Mouse (Mus musculus) CH12.LX (cell line): ENCODE data around the gene Aldh3b2. TPM values are rescaled to one million over a fixed set of nuclear protein-coding genes. Genes with fewer than 3 reads are reported as not detected.
A peak's percentile ranks its signal among the peaks of the same experiment; 100 is the strongest.

Source experiments
- DNase-seq: peaks from one replicate; pipeline ENCODE4 v3.0.0-alpha.2; 2013; ENCODE audit errors: extremely low read depth
- H3K27ac ChIP-seq: 2 replicates; pipeline ENCODE4 v1.5.1; 2012; ENCODE audit warnings: low read depth, mild to moderate bottlenecking, control low read depth, moderate library complexity; ENCODE audit not compliant: insufficient read depth
- H3K27me3 ChIP-seq: replicated peaks from 2 replicates; pipeline ENCODE3; 2012; ENCODE audit warnings: inconsistent platforms
- H3K36me3 ChIP-seq, 2 experiments: replicated peaks in 1 of 2; 2 replicates each; pipeline versions ENCODE3 to v1.6.1; 2012; ENCODE audit warnings: inconsistent platforms in 1 of 2, low read length in 1 of 2, mild to moderate bottlenecking in 1 of 2, mixed read lengths in 1 of 2, moderate library complexity in 1 of 2; ENCODE audit not compliant: control insufficient read depth in 1 of 2, insufficient read depth in 1 of 2
- H3K4me1 ChIP-seq, 2 experiments: 2 replicates each; pipeline ENCODE4 v1.6.1; 2012; ENCODE audit warnings: inconsistent platforms in 1 of 2, moderate library complexity in 1 of 2; ENCODE audit not compliant: insufficient read depth in 2 of 2, control insufficient read depth in 1 of 2
- H3K4me2 ChIP-seq: 2 replicates; pipeline ENCODE4 v1.6.1; 2012; ENCODE audit warnings: low read depth, mild to moderate bottlenecking, control low read depth; ENCODE audit not compliant: poor library complexity, insufficient read depth, severe bottlenecking
- H3K4me3 ChIP-seq, 3 experiments: fragments of 150-350 bp in 1 of 3; sonication (generic) in 1 of 3; replicated peaks in 1 of 3; 2 replicates each; pipeline versions ENCODE3 to v1.5.1; 2011 to 2012; ENCODE audit warnings: low read depth in 2 of 3, low read length in 2 of 3, mild to moderate bottlenecking in 2 of 3, moderate library complexity in 2 of 3, control low read depth in 1 of 3, improper control_type of control experiment in 1 of 3, inconsistent platforms in 1 of 3, mixed read lengths in 1 of 3; ENCODE audit not compliant: poor library complexity in 1 of 3
- H3K79me2 ChIP-seq: replicated peaks from 2 replicates; pipeline ENCODE4 v1.6.1; 2012; ENCODE audit warnings: mild to moderate bottlenecking, moderate library complexity; ENCODE audit not compliant: control insufficient read depth, poor library complexity, insufficient read depth, severe bottlenecking; ENCODE audit errors: extremely low read depth
- H3K9ac ChIP-seq: 2 replicates; pipeline ENCODE4 v1.6.1; 2012; ENCODE audit warnings: low read depth, mild to moderate bottlenecking, control low read depth, moderate library complexity; ENCODE audit not compliant: insufficient read depth
- H3K9me3 ChIP-seq: replicated peaks from 2 replicates; pipeline ENCODE3; 2012; ENCODE audit warnings: low read length, inconsistent platforms, mixed read lengths
- BHLHE40 ChIP-seq: IDR thresholded peaks from 2 replicates; pipeline ENCODE4 v1.6.1; 2011; ENCODE audit warnings: mild to moderate bottlenecking, low read depth, low read length, improper control_type of control experiment
- CHD1 ChIP-seq: IDR thresholded peaks from 2 replicates; pipeline ENCODE4 v1.6.1; 2012; ENCODE audit warnings: low read depth, low read length, improper control_type of control experiment, inconsistent platforms
- CHD2 ChIP-seq: IDR thresholded peaks from 2 replicates; pipeline ENCODE4 v1.6.1; 2011; ENCODE audit warnings: low read length, improper control_type of control experiment
- CTCF ChIP-seq, 2 experiments: IDR thresholded peaks in 1 of 2; conservative IDR thresholded peaks in 1 of 2; 2 replicates each; pipeline ENCODE4 v1.5.1; 2011 to 2012; ENCODE audit warnings: low read depth in 2 of 2, low read length in 2 of 2, improper control_type of control experiment in 1 of 2, inconsistent platforms in 1 of 2, mild to moderate bottlenecking in 1 of 2, moderate library complexity in 1 of 2
- E2F4 ChIP-seq: IDR thresholded peaks from 2 replicates; pipeline ENCODE4 v1.6.1; 2011; ENCODE audit warnings: low read depth, low read length, improper control_type of control experiment; ENCODE audit not compliant: insufficient replicate concordance
- ELF1 ChIP-seq: IDR thresholded peaks from 2 replicates; pipeline ENCODE4 v1.6.1; 2014; ENCODE audit warnings: low read depth, mild to moderate bottlenecking, inconsistent platforms, low read length, improper control_type of control experiment
- EP300 ChIP-seq: IDR thresholded peaks from 2 replicates; pipeline ENCODE4 v1.6.1; 2011; ENCODE audit warnings: low read length, improper control_type of control experiment
- ETS1 ChIP-seq: conservative IDR thresholded peaks from 2 replicates; pipeline ENCODE4 v1.6.1; 2012; ENCODE audit warnings: low read depth, mild to moderate bottlenecking, inconsistent platforms, low read length, improper control_type of control experiment, moderate library complexity
- GABPA ChIP-seq: IDR thresholded peaks from 2 replicates; pipeline ENCODE4 v1.6.1; 2012; ENCODE audit warnings: low read depth, low read length, improper control_type of control experiment, inconsistent platforms; ENCODE audit not compliant: insufficient replicate concordance
- HCFC1 ChIP-seq: IDR thresholded peaks from 2 replicates; pipeline ENCODE4 v1.6.1; 2012; ENCODE audit warnings: low read depth, mild to moderate bottlenecking, inconsistent platforms, low read length, improper control_type of control experiment
- IRF4 ChIP-seq: IDR thresholded peaks from 2 replicates; pipeline ENCODE4 v1.6.1; 2014; ENCODE audit warnings: low read depth, mild to moderate bottlenecking, inconsistent platforms, low read length, improper control_type of control experiment
- JUN ChIP-seq: IDR thresholded peaks from 2 replicates; pipeline ENCODE4 v1.6.1; 2011; ENCODE audit warnings: low read depth, mild to moderate bottlenecking, low read length, improper control_type of control experiment, moderate library complexity; ENCODE audit not compliant: insufficient read depth
- JUND ChIP-seq: conservative IDR thresholded peaks from 2 replicates; pipeline ENCODE4 v1.6.1; 2011; ENCODE audit warnings: low read depth, low read length, improper control_type of control experiment
- KAT2A ChIP-seq: IDR thresholded peaks from 2 replicates; pipeline ENCODE4 v1.6.1; 2012; ENCODE audit warnings: low read length, improper control_type of control experiment, inconsistent platforms; ENCODE audit not compliant: insufficient replicate concordance
- MAFK ChIP-seq: IDR thresholded peaks from 2 replicates; pipeline ENCODE4 v1.6.1; 2011; ENCODE audit warnings: low read length, improper control_type of control experiment; ENCODE audit not compliant: insufficient replicate concordance
- MAX ChIP-seq: IDR thresholded peaks from 2 replicates; pipeline ENCODE4 v1.6.1; 2011; ENCODE audit warnings: low read length, improper control_type of control experiment
- MAZ ChIP-seq: IDR thresholded peaks from 2 replicates; pipeline ENCODE4 v1.6.1; 2012; ENCODE audit warnings: low read depth, mild to moderate bottlenecking, inconsistent platforms, low read length, improper control_type of control experiment, moderate library complexity
- MEF2A ChIP-seq: IDR thresholded peaks from 2 replicates; pipeline ENCODE4 v1.6.1; 2014; ENCODE audit warnings: low read depth, mild to moderate bottlenecking, inconsistent platforms, low read length, improper control_type of control experiment, borderline replicate concordance
- MXI1 ChIP-seq: IDR thresholded peaks from 2 replicates; pipeline ENCODE4 v1.6.1; 2011; ENCODE audit warnings: mild to moderate bottlenecking, low read depth, low read length, improper control_type of control experiment
- MYC ChIP-seq: IDR thresholded peaks from 2 replicates; pipeline ENCODE4 v1.6.1; 2011; ENCODE audit warnings: low read depth, mild to moderate bottlenecking, improper control_type of control experiment, low read length
- NELFE ChIP-seq: IDR thresholded peaks from 2 replicates; pipeline ENCODE4 v1.6.1; 2011; ENCODE audit warnings: low read depth, low read length, improper control_type of control experiment
- NRF1 ChIP-seq: IDR thresholded peaks from 2 replicates; pipeline ENCODE4 v1.6.1; 2014; ENCODE audit warnings: low read depth, mild to moderate bottlenecking, inconsistent platforms, low read length, improper control_type of control experiment, moderate library complexity
- PAX5 ChIP-seq: IDR thresholded peaks from 2 replicates; pipeline ENCODE4 v1.6.1; 2012; ENCODE audit warnings: low read length, inconsistent platforms, mixed read lengths
- POLR2A ChIP-seq: IDR thresholded peaks from 2 replicates; pipeline ENCODE4 v1.6.1; 2011; ENCODE audit warnings: low read depth, mild to moderate bottlenecking, improper control_type of control experiment, low read length
- POLR2AphosphoS2 ChIP-seq: IDR thresholded peaks from 2 replicates; pipeline ENCODE4 v1.6.1; 2011; ENCODE audit warnings: low read depth, low read length, improper control_type of control experiment
- RAD21 ChIP-seq: IDR thresholded peaks from 2 replicates; pipeline ENCODE4 v1.6.1; 2011; ENCODE audit warnings: low read depth, mild to moderate bottlenecking, low read length, improper control_type of control experiment, moderate library complexity
- RCOR1 ChIP-seq: conservative IDR thresholded peaks from 2 replicates; pipeline ENCODE4 v1.6.1; 2012; ENCODE audit warnings: low read depth, mild to moderate bottlenecking, inconsistent platforms, low read length, improper control_type of control experiment
- SIN3A ChIP-seq: IDR thresholded peaks from 2 replicates; pipeline ENCODE4 v1.6.1; 2012; ENCODE audit warnings: low read length, improper control_type of control experiment, inconsistent platforms
- SMC3 ChIP-seq: IDR thresholded peaks from 2 replicates; pipeline ENCODE4 v1.6.1; 2011; ENCODE audit warnings: low read depth, low read length, improper control_type of control experiment
- TBP ChIP-seq: conservative IDR thresholded peaks from 2 replicates; pipeline ENCODE4 v1.6.1; 2011; ENCODE audit warnings: low read depth, low read length, improper control_type of control experiment
- TCF12 ChIP-seq: IDR thresholded peaks from 2 replicates; pipeline ENCODE4 v1.6.1; 2014; ENCODE audit warnings: low read depth, mild to moderate bottlenecking, inconsistent platforms, low read length, improper control_type of control experiment
- UBTF ChIP-seq: IDR thresholded peaks from 2 replicates; pipeline ENCODE4 v1.6.1; 2012; ENCODE audit warnings: low read depth, mild to moderate bottlenecking, inconsistent platforms, low read length, improper control_type of control experiment, moderate library complexity
- USF1 ChIP-seq: IDR thresholded peaks from 2 replicates; pipeline ENCODE4 v1.6.1; 2014; ENCODE audit warnings: low read depth, mild to moderate bottlenecking, inconsistent platforms, low read length, improper control_type of control experiment
- USF2 ChIP-seq: conservative IDR thresholded peaks from 2 replicates; pipeline ENCODE4 v1.6.1; 2011; ENCODE audit warnings: low read depth, low read length, improper control_type of control experiment
- ZC3H11A ChIP-seq: IDR thresholded peaks from 2 replicates; pipeline ENCODE4 v1.6.1; 2012; ENCODE audit warnings: low read depth, mild to moderate bottlenecking, inconsistent platforms, low read length, improper control_type of control experiment
- ZKSCAN1 ChIP-seq: IDR thresholded peaks from 2 replicates; pipeline ENCODE4 v1.6.1; 2012; ENCODE audit warnings: low read depth, inconsistent platforms, low read length, improper control_type of control experiment, borderline replicate concordance
- ZMIZ1 ChIP-seq: IDR thresholded peaks from 2 replicates; pipeline ENCODE4 v1.6.1; 2012; ENCODE audit warnings: low read depth, mild to moderate bottlenecking, inconsistent platforms, low read length, improper control_type of control experiment
- ZNF384 ChIP-seq: IDR thresholded peaks from 2 replicates; pipeline ENCODE4 v1.6.1; 2012; ENCODE audit warnings: low read depth, low read length, improper control_type of control experiment, inconsistent platforms
- dilution Hi-C: fragments of 300-500 bp; cut with MboI; formaldehyde crosslinking; loops from 2 replicates; pipeline ENCODE4 v1.14.3; 2020; ENCODE audit warnings: low sequenced_read_pairs; ENCODE audit not compliant: extremely low pct_unique_long_range_greater_than_20kb, extremely low pct_ligation_motif_present
- in situ Hi-C: fragments of 300-500 bp; cut with MboI; formaldehyde crosslinking; loops from 3 replicates; pipeline ENCODE4 v1.14.3; 2019; ENCODE audit warnings: low sequenced_read_pairs, low pct_ligation_motif_present, low pct_unique_long_range_greater_than_20kb, mixed read lengths
- polyA plus RNA-seq: library from polyadenylated mRNA; unstranded; fragments of >175 nt; gene quantifications from 2 replicates; pipeline ENCODE4 v1.2.1, GENCODE M21; 2012; ENCODE audit warnings: low read depth; ENCODE audit not compliant: insufficient read length
- total RNA-seq, 2 experiments: library from RNA; depleted of rRNA; stranded (reverse); fragments of 300-350 nt in 1 of 2; fragments of >200 nt in 1 of 2; gene quantifications; 2 replicates each; pipeline ENCODE4 v1.2.3; 2012 to 2014

Gene Aldh3b2
- total and polyA plus RNA-seq, 3 experiments, result not detected

GRCm38 (mm10) chr19:4000119-4000900 is 28.2 kb downstream of the Aldh3b2 start, which contains the start of the genes Nudt8 and Gm49405:
Nudt8 (plus strand) TSS chr19:4000580.
Gm49405 (plus strand) TSS chr19:4000626.
- peaks cover 9 to 34% of the 10 kb centered on the region in 2 experiments for H3K36me3 ChIP-seq
- no peaks in the 10 kb centered on the region for H3K9me3 ChIP-seq
- peak; percentile 99 for DNase-seq
- dilution Hi-C loops (no loop called here), in situ Hi-C loops (no loop called here)
- no peaks in the 10 kb centered on the region for H3K79me2 ChIP-seq
- H3K4me3 ChIP-seq, result peak within 1 kb of the TSS; percentile 75 to 84 (median 83)
- peak within 1 kb of the TSS; percentile 85 for H3K4me2 ChIP-seq
- peaks cover 11 to 23% of the 10 kb centered on the region in 2 experiments for H3K4me1 ChIP-seq
- H3K27ac ChIP-seq, result peak within 1 kb of the TSS; percentile 89
- H3K9ac ChIP-seq, result peak within 1 kb of the TSS; percentile 70
- H3K27me3 ChIP-seq, result peaks cover 16% of the 10 kb centered on the region
- TF ChIP-seq ZNF384 (no peak), TCF12 (peak; percentile 44; the same call in 1 of the 2 replicates), BHLHE40 (peak; percentile 25; the same call in 1 of the 2 replicates), ETS1 (no peak; the same call in 1 of the 2 replicates), EP300 (no peak), USF1 (no peak), MAFK (no peak), MAX (peak; percentile 51; the same call in 1 of the 2 replicates), GABPA (no peak), JUN (no peak), MXI1 (peak; percentile 69), E2F4 (no peak), ZMIZ1 (peak; percentile 82), MYC (peak; percentile 79), HCFC1 (peak; percentile 68), ZKSCAN1 (no peak), KAT2A (0 out of 2 replicates have a peak, but pooled peaks have one; percentile 38), CTCF (conservative IDR thresholded peaks at IDR 0.05 in 1 of 2, IDR thresholded peaks at IDR 0.05 in 1 of 2; ENCODE audit: low read depth in 2 of 2, low read length in 2 of 2) (peak; percentile 44 to 83; a peak in 3 of 4 replicates), UBTF (peak; percentile 66; the same call in 1 of the 2 replicates), SIN3A (peak; percentile 83), RCOR1 (0 out of 2 replicates have a peak, but pooled peaks have one; percentile 38), ZC3H11A (no peak), USF2 (no peak), MEF2A (peak; percentile 44; the same call in 1 of the 2 replicates), JUND (peak; percentile 12; the same call in 1 of the 2 replicates), RAD21 (peak; percentile 56), POLR2A (peak; percentile 89), PAX5 (no peak), POLR2AphosphoS2 (peak; percentile 90), CHD1 (0 out of 2 replicates have a peak, but pooled peaks have one; percentile 47), NELFE (peak; percentile 93), MAZ (peak; percentile 39; the same call in 1 of the 2 replicates), ELF1 (peak; percentile 66), SMC3 (peak; percentile 43), CHD2 (no peak), NRF1 (peak; percentile 88), TBP (peak; percentile 69), IRF4 (peak; percentile 53; the same call in 1 of the 2 replicates)
